Mouse (Mus musculus) heart, postnatal 25 days (tissue): ENCODE measurements around the gene Spint3. TPM values are rescaled to one million over a fixed set of nuclear protein-coding genes. Genes with fewer than 3 reads are reported as not detected.
"Not testable (repeated sequence)": the region's sequence is repeated elsewhere in the genome, so short reads cannot be mapped to it uniquely, and the experiment has no call there.

ENCODE experiments used
- DNase-seq: peaks from one replicate; pipeline ENCODE4 v3.0.0; 2022; ENCODE audit warnings: low spot score
- intact Hi-C: fragments of 180-260 bp; cut with DNase I; formaldehyde crosslinking; loops from one replicate; pipeline ENCODE4 v1.15.1; 2025
- total RNA-seq, 2 experiments: library from RNA; stranded (reverse); gene quantifications; 2 replicates each; pipeline ENCODE4 v1.2.3; 2021

Spint3 gene
- total RNA-seq: not detected

- intact Hi-C loops, DNase-seq: not testable (repeated sequence)
These were observed at the start of gene Spint3 for GRCm38 (mm10) chr2:164573359-164573758. Spint3 (minus strand) TSS chr2:164573459.

DNA sequence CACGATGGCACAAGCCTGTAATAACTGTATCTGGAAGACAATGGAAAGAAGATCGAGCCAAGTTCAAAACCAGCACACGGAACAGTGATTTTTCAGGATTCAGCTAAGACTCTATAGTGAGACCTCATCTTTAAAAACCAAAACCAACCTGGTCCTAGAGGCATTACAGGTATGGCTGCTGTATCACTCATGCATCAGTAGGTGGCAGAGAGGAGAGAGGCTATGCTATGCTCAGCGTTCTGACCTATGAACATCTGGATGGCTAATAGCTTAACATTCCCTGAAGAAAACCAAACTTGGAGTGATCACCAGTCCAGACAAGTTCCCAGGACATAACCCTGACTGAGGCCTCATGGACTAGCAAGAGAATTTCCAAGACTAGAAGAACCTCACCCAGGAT lies 48.5 kb upstream of the Spint3 start:
- intact Hi-C loops: no loop called here
- DNase-seq: no peak

DNA sequence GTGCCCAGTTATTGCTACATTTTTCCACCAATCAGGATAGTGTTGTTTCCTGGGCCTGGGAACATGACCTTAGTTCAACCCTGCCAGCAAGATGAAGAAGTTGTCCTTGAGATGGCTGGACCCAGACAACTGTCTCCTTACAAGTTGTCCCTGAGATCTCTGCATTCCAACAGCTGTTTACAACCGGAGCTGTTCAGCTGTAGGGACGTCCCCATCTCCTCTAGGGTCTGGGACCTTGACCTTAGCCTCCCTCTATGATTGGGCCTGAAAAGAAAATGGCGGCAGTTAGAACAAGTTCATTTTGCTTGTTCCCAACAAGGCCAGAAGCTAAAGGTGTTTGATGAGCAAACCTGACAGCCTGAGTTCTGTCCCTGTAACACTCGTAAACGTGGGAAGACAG lies 45.8 kb upstream of the Spint3 start:
- DNase-seq: no peak
- intact Hi-C loops: no loop called here

GRCm38 (mm10) chr2:164615386-164615785 lies 42.1 kb upstream of the Spint3 start:
- intact Hi-C loops: no loop called here
- no peak for DNase-seq

GRCm38 (mm10) chr2:164613471-164613870 lies 40.2 kb upstream of the Spint3 start, which contains the start of the genes Wfdc6b and Wfdc8:
Wfdc6b (plus strand) TSS chr2:164613522.
Wfdc8 (minus strand) TSS chr2:164613626.
- DNase-seq: peak; percentile 10
- intact Hi-C loops: not testable (repeated sequence)

DNA sequence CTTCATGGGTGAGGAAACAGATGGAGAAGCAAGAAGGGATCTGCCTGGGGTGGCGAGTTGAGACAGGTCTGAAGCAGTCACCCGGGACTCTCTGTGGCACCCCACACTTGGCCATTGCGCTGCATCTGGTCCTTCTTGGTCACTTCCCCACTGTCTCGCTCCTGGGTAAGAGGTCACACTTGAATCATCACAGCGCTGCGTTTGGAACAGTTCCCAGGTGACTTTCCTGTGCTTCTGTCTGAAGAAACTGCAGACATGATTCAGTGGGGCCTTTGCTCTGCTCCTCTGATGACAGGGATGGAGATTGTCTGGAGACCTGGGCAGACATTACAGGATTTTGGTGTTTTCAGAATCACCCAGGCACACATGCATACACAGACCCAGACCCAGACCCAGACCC lies 35.5 kb upstream of the Spint3 start:
- intact Hi-C loops: no loop called here
- DNase-seq: no peak

DNA sequence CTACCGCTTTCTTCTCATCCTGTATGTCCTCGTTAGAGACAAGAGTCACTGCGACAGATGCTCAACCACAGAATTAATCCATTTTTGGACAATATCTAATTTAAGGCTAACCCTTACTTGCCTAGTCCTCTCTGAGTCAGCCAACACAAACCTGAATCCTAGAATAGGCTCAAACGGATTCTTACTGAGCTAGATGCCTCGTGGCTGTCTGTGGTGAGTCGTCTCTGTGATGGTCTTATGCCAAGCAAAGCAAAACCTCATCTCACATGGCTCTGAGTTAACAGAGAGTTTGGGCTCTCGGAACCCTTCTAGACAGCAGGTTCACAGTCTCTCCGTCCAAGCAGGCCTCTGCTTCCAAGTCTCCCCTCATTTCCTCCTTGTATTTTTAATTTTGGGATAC lies 31.2 kb upstream of the Spint3 start:
- DNase-seq: no peak
- intact Hi-C loops: no loop called here

DNA sequence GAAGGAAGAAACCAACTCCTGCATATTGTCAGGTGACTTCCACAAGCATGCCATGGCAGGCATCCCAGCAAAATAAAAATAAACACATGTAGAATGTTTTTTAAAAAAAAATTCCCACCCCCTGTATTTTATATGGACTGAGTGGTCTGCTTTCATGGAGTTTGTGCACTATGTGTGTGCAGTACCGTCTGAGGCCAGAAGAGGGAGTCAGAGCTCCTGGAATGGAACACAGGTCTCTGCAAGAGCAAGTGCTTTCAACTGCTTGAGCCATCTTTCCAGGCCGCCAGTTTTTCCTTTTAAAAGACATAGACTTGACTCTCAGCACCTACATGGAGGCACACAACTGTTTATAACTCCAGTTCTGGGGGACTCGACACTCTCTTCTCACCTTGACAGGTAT lies 30.2 kb upstream of the Spint3 start:
- intact Hi-C loops: no loop called here
- no peak for DNase-seq

GRCm38 (mm10) chr2:164600179-164600578 lies 26.9 kb upstream of the Spint3 start:
- no peak for DNase-seq
- intact Hi-C loops: no loop called here

DNA sequence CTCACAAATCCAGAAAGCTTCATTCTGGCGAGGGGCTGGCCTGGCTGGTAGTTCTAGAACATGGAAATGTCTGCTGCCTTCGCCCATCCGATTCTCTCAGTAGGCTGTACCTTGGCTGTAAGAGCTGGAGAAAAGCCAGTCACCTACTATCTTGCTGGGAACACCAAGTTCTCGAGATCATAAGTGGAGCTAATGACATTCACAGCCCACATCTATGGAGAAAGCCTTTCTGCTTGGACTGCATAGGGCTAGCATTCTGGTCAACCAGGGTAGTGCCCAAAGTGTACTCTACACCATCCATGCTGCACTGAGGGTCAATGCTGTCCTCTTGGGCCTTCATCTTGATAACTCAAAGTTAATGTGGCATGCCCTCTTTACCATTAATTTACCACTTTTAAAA lies 20.2 kb upstream of the Spint3 start, which contains the start of gene Eppin:
Eppin (minus strand) TSS at position 101 of the 400 bp plus-strand sequence.
- no peak for DNase-seq
- intact Hi-C loops: loop anchor here (1.0 to 5.0 kb wide), 2 partner anchors 133 to 209 kb away; partner anchors contain the start of gene Acot8

- DNase-seq: no peak
These were observed 18.8 kb upstream of the Spint3 start for GRCm38 (mm10) chr2:164592014-164592413.

GRCm38 (mm10) chr2:164585025-164585725 lies 11.9 kb upstream of the Spint3 start, which contains the start of gene Wfdc6a:
Wfdc6a (minus strand) TSS chr2:164585447.
- intact Hi-C loops, DNase-seq: not testable (repeated sequence)

More at GRCm38 (mm10) chr2:164592014-164592413, 18.8 kb upstream of the Spint3 start:
- intact Hi-C loops: loop anchor here (5.0 kb wide), 1 partner anchor 210 kb away; the partner anchor contains the start of gene Acot8

DNA sequence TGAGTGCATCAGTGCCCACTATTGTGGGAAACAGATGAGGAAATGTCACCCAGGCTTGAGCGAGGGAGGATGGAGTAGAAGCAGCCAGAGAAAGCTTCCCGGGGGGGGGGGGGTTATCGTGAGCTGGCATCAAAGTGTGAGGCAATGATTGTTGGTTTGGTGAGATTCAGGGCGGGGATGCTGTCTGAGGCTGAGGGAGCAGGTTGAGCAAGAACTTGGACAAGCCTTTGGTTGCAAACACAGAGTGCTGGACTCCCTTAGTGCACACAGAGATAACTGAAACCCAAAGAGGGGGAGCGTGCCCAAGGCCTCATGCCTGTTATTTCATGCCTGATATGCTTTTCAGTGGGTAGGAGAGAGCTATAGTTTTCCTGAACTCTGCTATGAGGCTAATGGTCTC lies 5.8 kb downstream of the Spint3 start:
- no peak for DNase-seq
- intact Hi-C loops: no loop called here

DNA sequence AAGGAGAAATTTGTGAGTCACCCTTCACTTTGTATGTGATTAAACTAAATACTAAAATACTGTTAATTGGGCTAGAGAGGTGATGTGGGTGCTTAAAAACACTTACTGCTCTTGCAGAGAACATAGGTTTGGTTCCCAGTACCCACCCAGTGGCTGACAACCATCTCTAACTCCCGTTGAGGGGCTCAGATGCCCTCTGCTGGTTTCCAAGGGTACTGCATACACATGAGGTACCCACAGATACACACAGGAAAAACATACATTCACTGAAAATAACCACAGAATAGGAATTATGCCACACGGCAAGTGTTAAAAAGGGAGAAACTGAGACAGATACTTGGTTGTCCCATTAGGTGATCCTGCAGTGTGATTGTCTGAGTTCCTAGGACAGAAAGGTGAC lies 6.3 kb downstream of the Spint3 start:
- intact Hi-C loops: no loop called here
- DNase-seq: no peak

- no peak for DNase-seq
- intact Hi-C loops: no loop called here
These were observed 8.9 kb downstream of the Spint3 start for GRCm38 (mm10) chr2:164564346-164564745.

GRCm38 (mm10) chr2:164563339-164564038 lies 9.8 kb downstream of the Spint3 start:
- intact Hi-C loops: no loop called here

DNA sequence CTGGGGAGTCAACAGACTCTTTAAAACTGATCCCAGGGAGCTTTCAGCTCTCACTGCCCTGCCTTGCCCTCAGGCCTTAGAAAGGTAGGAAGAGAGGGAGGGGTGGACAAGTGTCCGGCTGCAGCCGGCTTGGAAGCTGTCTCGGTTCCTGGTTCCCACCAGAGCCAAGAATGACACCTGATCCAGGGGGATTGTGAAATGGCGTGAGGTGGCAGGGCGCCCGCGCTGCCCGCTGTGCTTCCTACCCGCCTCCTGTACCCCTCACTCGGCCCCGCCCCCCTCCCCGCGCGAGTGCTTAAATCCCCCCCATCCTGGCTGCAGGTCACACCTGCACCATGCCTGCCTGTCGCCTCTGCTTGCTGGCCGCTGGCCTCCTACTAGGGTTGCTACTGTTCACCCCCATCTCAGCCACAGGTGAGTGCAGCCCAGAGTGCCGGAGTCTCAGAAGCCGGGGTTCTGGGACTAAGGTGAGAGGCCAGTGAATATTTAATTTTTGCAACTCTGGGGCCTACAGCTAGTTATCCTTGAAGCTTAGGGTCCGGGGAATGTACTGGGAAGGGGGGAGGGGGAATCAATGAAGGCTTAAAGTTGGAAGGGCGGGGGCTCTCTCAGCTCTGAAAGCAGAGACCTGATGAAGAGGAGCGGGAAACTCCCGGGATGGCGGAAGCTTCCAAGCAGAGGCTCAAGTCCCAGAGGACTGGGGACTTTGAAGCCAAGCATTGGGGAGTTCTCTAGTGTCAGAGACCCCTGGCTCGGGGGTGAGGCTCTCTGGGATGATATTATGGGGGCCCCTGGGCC lies 10.7 kb downstream of the Spint3 start, which contains the start of gene Wfdc2:
Wfdc2 (plus strand) TSS at position 23 of the 798 bp plus-strand sequence.
- no peak for DNase-seq
- intact Hi-C loops: no loop called here

More at GRCm38 (mm10) chr2:164563339-164564038, 9.8 kb downstream of the Spint3 start:
- DNase-seq: no peak

DNA sequence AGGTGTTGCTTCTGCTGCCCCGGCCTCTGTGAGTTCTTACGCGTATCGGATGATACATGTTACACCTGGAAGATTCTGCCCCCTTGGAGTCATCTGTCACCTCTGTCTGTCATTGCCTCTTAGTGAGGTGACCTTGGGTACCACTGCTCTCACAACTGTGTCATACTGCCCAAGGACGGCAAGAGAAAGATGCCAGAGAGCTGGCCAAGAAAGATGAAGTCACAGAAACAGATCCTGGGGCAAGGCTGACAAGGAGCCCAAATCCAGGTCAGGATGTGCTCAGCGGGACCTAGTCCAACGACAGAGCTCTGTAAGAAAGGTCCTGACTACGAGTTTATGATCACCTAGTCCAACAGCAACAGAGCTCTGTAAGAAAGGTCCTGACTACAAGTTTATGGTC lies 13.2 kb downstream of the Spint3 start:
- no peak for DNase-seq
- intact Hi-C loops: no loop called here

DNA sequence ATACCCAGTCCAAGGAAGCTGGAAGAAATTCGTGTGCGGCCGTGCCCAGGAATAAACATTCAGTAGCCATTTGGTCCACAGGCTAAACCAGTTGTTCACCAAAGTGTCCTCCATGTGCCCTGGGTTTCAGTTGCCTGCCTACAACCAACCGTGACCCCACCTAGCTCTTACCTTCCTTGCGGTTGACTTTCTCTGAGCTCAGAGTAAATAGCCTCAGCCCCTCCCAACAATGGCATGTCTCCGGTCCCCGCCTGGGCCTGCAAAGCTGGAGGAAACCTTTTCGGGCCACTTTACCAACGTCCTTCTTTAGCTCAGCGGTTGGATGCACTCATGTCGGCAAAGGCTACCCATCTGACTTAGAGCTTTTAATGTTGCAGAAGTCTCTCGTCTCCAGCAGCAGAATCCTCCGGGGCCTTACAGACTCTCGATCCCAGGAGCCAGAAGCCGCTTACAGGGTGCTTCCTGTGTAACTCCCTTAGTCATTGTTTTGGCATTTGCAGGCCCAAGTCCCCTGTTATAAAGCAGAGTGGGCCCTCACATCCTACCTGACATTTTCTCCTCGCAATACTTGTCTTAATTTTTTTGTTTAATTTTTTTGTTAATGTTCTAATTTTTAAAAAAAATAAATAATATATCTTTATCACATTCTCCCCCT lies 14.1 kb downstream of the Spint3 start:
- intact Hi-C loops: no loop called here
- no peak for DNase-seq

DNA sequence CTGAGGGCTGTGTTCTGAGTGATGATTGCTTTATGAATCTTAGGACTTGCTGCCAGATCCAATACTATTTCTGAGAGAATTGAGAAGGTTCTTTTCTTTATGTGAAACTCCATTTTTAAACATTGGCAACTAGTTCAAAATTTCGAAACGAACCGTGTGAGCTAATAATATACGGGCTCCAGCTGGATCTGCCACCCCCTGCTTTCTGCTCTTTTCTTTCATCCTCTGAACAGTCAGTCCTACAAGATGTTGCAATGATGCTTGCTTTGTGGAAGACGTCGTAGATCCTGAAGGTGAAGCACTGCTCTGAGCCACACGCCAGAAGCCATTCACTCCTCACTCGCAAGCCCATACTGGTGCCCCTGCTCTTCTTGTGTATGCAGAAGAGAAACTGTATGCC lies 14.8 kb downstream of the Spint3 start:
- intact Hi-C loops: no loop called here
- DNase-seq: no peak
